Mouse (Mus musculus): Measurements from ENCODE around the gene Irf3. TPM values are rescaled to one million over a fixed set of nuclear protein-coding genes. Genes with fewer than 3 reads are reported as not detected.

Gene Irf3
- polyA plus RNA-seq, 1 experiment from 2014 or later, result 105 TPM

DNA sequence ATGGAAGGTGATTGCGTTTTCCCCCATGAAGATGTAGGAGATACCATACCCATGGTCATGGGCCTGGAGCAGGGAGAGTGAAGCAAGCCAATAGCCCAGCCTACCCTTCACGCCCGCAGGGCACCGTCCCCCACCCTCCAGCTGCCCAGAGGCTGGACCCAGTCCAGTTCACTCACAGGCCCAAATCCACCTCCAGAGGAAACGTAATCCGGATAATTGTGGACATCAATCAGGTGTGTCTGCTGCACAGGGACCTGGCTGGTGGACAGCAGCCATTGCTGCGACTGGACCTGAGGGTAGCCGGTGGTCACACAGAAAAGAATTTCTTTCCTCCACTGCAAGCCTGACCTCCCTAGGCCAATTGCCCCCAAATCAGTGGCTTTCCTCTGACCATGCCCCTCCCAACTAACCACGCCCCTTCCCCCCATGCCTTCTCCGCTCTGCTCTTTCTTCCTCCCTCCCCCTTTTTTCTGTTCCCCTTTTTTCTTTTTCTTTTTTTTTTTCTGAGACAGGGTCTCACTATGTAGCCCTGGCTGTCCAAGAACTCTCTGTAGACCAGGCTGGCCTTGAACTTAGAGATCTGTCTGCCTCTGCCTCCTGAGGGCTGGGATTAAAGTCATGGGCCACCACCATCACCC lies 37.5 kb upstream of the Irf3 start:
- 0 out of 2 replicates have a peak, but pooled peaks cover 3% of the 10 kb centered on the region for H3K4me1 ChIP-seq
- H3K27ac ChIP-seq, result no peak overlapping the region
- 83% methylated on average over 10 of the region's 10 CpGs for WGBS
- H3K9me3 ChIP-seq, result no peaks in the 10 kb centered on the region
- peaks cover 47% of the 10 kb centered on the region for H3K36me3 ChIP-seq
- no peak overlapping the region for H3K9ac ChIP-seq
- H3K27me3 ChIP-seq, result no peaks in the 10 kb centered on the region
- no peak overlapping the region for H3K4me2 ChIP-seq
- ATAC-seq (ENCODE audit: insufficient number of reproducible peaks, low FRiP score, low TSS enrichment, low read depth), result no peak
- H3K4me3 ChIP-seq, result no peak overlapping the region

DNA sequence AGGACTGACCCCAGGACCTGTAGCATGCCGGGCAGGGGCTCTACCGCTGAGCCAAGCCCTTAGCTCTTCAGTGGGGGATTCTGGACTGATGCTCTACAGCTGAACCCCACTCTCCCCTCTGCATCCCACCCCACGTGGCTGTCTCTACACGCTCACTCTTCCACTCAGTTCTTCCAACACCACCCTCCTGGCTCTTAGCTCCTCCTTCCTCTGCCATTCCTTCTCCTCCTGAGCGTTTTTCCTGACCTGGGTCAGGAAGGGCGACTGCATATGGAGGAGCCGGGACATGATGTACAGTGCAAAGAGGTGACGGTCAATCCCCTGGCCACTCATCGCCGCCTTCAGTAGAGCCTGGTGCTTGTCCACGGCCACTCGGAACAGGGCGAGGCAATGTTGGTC lies 36.9 kb upstream of the Irf3 start:
- no peaks in the 10 kb centered on the region for H3K27me3 ChIP-seq
- no peaks in the 10 kb centered on the region for H3K9me3 ChIP-seq
- no peak for ATAC-seq (ENCODE audit: insufficient number of reproducible peaks, low FRiP score, low TSS enrichment, low read depth)
- no peak overlapping the region for H3K4me3 ChIP-seq
- no peak overlapping the region for H3K9ac ChIP-seq
- H3K4me1 ChIP-seq, result 0 out of 2 replicates have a peak, but pooled peaks cover 3% of the 10 kb centered on the region
- H3K36me3 ChIP-seq, result peaks cover 53% of the 10 kb centered on the region
- no peak overlapping the region for H3K27ac ChIP-seq
- H3K4me2 ChIP-seq, result no peak overlapping the region
- 87% methylated on average over 13 of the region's 13 CpGs for WGBS

DNA sequence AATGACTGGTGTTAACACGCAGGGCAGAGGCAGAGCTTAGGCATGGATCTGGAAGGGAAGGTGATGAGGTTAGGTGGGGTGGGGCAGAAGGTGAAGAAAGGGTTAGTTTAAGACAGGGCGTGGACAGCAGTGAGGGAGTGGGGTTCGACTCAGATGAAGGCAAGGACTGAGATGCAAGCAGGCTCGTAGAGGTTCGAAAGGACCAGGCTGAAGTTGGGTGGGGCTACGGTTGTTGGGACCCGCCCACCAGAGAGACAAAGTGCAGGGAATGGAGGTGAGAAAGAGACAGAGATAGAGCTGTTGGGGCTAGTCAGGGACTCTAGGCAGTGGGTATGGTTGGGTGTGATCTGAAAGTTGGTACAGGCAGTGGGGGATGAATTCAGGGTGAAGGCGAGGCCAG lies 35.1 kb upstream of the Irf3 start:
- no peak for ATAC-seq (ENCODE audit: insufficient number of reproducible peaks, low FRiP score, low TSS enrichment, low read depth)
- 61% methylated on average over 8 of the region's 8 CpGs for WGBS
- H3K4me3 ChIP-seq, result no peak overlapping the region
- 0 out of 2 replicates have a peak, but pooled peaks cover 3% of the 10 kb centered on the region for H3K4me1 ChIP-seq
- peaks cover 67% of the 10 kb centered on the region for H3K36me3 ChIP-seq
- H3K27ac ChIP-seq, result no peak overlapping the region
- no peak overlapping the region for H3K9ac ChIP-seq
- H3K4me2 ChIP-seq, result no peak overlapping the region
- no peaks in the 10 kb centered on the region for H3K9me3 ChIP-seq
- H3K27me3 ChIP-seq, result no peaks in the 10 kb centered on the region

DNA sequence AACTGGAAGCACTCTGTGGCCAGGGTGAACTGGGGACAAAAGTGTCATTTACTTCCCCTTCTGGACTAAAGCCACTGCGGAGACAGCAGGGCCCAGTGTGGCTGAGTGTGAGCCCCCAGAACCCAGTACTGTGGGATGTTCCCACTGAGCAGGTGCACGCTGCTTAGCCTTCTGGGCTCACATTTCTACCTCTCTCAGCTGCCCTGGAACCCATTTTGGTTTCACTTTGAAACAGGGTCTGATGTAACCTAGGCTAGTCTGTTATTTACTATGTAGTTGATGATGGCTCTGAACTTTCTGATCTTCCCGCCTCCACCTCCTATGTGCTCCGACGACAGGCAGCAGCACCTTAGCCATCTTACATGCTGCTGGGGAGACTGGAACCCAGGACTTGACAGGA lies 34.6 kb upstream of the Irf3 start:
- 92% methylated on average over 5 of the region's 5 CpGs for WGBS
- no peak for ATAC-seq (ENCODE audit: insufficient number of reproducible peaks, low FRiP score, low TSS enrichment, low read depth)
- H3K27ac ChIP-seq, result no peak overlapping the region
- H3K4me1 ChIP-seq, result no peaks in the 10 kb centered on the region
- peaks cover 70% of the 10 kb centered on the region for H3K36me3 ChIP-seq
- H3K4me3 ChIP-seq, result no peak overlapping the region
- no peaks in the 10 kb centered on the region for H3K27me3 ChIP-seq
- H3K9me3 ChIP-seq, result no peaks in the 10 kb centered on the region
- no peak overlapping the region for H3K4me2 ChIP-seq
- no peak overlapping the region for H3K9ac ChIP-seq

DNA sequence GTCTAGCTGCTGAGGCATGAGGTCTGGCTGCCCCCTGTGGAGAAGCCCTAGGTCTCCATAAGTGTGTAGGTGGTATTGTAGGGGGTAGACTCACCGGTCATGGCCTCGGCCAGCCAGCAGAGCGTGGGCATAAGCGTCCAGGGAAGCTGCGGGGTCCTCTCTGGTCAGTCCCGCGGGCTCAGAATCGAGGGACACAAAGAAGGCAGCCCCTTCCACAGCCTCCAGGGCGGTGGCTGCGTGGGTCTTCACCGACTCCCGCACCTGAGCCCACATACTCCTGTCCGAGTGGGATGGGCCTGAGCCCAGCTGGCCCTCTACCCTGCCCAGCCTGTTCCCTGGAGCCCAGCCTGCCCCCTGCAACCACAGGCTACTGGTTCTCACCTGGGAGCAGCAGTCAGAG lies 32.5 kb upstream of the Irf3 start:
- Histone ChIP-seq H3K4me3 (no peak overlapping the region), H3K27ac (no peak overlapping the region), H3K9me3 (no peaks in the 10 kb centered on the region), H3K36me3 (peaks cover 62% of the 10 kb centered on the region), H3K4me2 (no peak overlapping the region), H3K4me1 (peaks cover 4% of the 10 kb centered on the region; the same call in 1 of the 2 replicates), H3K9ac (no peak overlapping the region), H3K27me3 (no peaks in the 10 kb centered on the region)
- no peak for ATAC-seq (ENCODE audit: insufficient number of reproducible peaks, low FRiP score, low TSS enrichment, low read depth)
- 91% methylated on average over 13 of the region's 13 CpGs for WGBS

DNA sequence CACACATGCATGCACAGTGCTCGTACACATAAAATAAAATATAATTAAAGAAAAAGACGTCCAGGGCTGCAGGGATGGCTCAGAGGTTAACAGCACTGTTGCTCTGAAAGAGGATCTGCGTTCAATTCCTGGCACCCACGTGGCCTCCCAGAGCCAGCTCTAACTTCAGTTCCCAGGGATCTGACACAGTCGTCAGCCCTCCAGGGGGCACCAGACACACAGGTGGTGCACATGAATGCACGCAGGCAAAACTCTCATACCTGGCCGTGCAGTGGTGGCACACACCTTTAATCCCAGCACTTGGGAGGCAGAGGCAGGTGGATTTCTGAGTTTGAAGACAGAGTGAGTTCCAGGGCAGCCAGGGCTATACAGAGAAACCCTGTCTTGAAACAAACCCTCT lies 31.5 kb upstream of the Irf3 start:
- Histone ChIP-seq H3K4me2 (no peak overlapping the region), H3K9ac (no peak overlapping the region), H3K27me3 (no peaks in the 10 kb centered on the region), H3K4me1 (peaks cover 11% of the 10 kb centered on the region), H3K27ac (no peak overlapping the region), H3K4me3 (no peak overlapping the region), H3K36me3 (peaks cover 55% of the 10 kb centered on the region), H3K9me3 (no peaks in the 10 kb centered on the region)
- WGBS, result 75% methylated on average over 7 of the region's 7 CpGs
- ATAC-seq (ENCODE audit: insufficient number of reproducible peaks, low FRiP score, low TSS enrichment, low read depth), result no peak

DNA sequence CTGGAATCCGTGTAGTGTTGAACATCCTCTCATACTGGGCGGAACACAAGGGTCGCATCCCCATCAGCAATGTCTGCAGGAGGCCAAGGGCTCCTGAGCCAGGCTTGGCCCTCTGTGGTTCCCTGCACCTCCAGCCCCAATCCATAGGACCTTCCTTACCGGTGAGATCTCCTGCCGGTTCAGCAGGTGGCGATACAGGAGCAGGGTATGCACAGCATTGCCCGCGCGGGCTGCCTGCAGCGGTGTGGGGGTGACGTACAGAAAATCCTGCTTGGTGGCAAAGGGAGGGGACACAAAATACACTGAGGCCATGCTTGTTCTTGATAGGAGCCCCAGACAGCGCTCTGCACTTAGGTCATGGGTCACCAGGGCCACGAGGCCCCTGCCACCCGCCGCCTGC lies 30.8 kb upstream of the Irf3 start:
- WGBS, result 74% methylated on average over 15 of the region's 15 CpGs
- H3K4me3 ChIP-seq, result no peak overlapping the region
- peaks cover 17% of the 10 kb centered on the region for H3K4me1 ChIP-seq
- no peak for ATAC-seq (ENCODE audit: insufficient number of reproducible peaks, low FRiP score, low TSS enrichment, low read depth)
- no peaks in the 10 kb centered on the region for H3K27me3 ChIP-seq
- peaks cover 48% of the 10 kb centered on the region for H3K36me3 ChIP-seq
- no peak overlapping the region for H3K9ac ChIP-seq
- H3K4me2 ChIP-seq, result no peak overlapping the region
- H3K27ac ChIP-seq, result no peak overlapping the region
- H3K9me3 ChIP-seq, result no peaks in the 10 kb centered on the region

DNA sequence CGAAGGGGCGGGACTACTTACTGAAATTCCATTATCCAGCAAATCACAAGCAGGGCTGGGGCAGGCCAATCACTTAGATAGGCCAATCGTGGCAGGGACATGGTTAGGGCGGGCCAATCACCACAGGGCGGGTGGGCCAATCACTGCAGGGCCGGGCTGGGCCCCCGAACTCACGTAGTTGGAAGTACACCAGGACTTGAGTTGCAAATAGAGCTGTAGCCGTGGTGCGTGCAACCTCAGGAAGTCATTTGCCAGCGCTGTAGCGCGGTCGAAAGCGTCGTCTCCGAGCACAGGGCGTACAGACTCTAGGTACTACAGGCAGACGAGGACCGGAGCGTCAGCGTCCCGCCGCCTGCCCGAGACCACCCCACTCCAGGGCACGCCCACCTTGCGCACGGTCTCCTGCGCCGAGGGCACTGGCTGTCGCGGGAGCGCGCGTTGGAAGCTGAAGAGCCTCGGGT lies 27.2 kb upstream of the Irf3 start:
- H3K4me2 ChIP-seq, result peak overlapping the region; percentile 79
- peak; percentile 96 for ATAC-seq (ENCODE audit: insufficient number of reproducible peaks, low FRiP score, low TSS enrichment, low read depth)
- peaks cover 22% of the 10 kb centered on the region for H3K36me3 ChIP-seq
- no peaks in the 10 kb centered on the region for H3K27me3 ChIP-seq
- H3K27ac ChIP-seq, result peak overlapping the region; percentile 93
- WGBS, result under 1% methylated on average over 36 of the region's 36 CpGs
- H3K4me1 ChIP-seq, result peaks cover 38% of the 10 kb centered on the region
- peak overlapping the region; percentile 61 for H3K4me3 ChIP-seq
- H3K9me3 ChIP-seq, result no peaks in the 10 kb centered on the region
- H3K9ac ChIP-seq, result peak overlapping the region; percentile 44

DNA sequence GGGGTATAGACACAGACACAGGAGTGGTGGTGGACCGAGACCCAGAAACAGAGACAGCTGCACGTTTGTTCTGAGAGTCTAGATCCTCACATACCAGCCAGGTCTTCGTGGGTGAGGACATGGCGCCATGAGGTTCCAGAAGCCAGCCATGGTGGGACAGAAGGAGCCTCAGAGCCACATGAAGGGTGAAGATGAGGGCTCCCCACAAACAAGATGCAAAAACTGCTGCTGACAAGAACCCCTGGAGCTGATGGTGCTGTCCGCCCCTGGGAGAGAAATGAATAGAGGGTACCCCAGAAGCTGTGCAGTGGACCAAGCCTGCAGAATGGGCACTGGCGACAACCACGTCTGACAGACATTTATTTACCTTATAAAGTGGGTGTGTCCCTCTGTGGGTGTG lies 26.3 kb upstream of the Irf3 start:
- Histone ChIP-seq H3K4me2 (peak overlapping the region; percentile 79), H3K9me3 (no peaks in the 10 kb centered on the region), H3K9ac (no peak overlapping the region), H3K27me3 (no peaks in the 10 kb centered on the region), H3K4me1 (peaks cover 38% of the 10 kb centered on the region), H3K36me3 (peaks cover 22% of the 10 kb centered on the region), H3K27ac (0 out of 2 replicates have a peak overlapping the region, but pooled peaks have one; percentile 27), H3K4me3 (peak overlapping the region; percentile 61)
- WGBS, result 64% methylated on average over 7 of the region's 7 CpGs
- ATAC-seq (ENCODE audit: insufficient number of reproducible peaks, low FRiP score, low TSS enrichment, low read depth), result no peak

DNA sequence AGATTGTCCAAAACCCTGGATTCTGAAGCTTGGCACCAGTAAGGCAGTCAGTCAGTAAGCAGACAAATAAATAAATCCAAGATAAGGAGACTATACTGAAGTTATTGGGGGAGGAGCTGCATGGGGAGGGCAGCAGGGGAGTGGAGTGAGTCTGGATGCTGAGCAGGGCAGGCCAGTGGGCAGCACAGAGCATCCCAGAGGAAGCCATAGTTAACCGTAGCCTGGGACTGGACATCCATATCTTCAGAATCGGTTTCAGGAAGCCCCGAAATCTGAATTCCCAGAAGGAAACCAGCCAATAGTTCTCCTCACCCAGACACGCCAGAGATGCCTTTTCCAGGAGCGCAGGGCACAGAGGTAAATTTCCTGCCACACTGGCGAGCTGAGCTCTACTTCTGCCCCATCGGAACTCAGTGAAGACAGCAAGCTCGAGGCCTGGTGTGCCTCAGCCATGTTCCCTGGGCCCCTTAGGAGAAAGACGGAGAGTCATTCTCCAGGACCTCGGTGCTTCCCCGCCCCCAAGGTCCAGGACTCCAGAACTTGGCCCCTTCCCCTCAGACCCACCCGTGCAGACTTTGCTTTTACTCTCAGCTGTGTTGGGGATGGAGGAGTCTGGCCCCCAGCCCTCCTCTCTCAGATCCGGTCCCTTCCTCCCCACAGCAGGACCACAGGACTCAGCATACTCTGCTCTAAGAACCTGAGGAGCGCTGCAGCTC lies 23.9 kb upstream of the Irf3 start:
- Histone ChIP-seq H3K4me2 (peak overlapping the region; percentile 78), H3K27ac (peak overlapping the region; percentile 90), H3K9me3 (no peaks in the 10 kb centered on the region), H3K27me3 (no peaks in the 10 kb centered on the region), H3K9ac (peak overlapping the region; percentile 35; the same call in 1 of the 2 replicates), H3K4me1 (peaks cover 38% of the 10 kb centered on the region), H3K36me3 (peaks cover 33% of the 10 kb centered on the region), H3K4me3 (peak overlapping the region; percentile 56)
- 36% methylated on average over 14 of the region's 14 CpGs for WGBS
- no peak for ATAC-seq (ENCODE audit: insufficient number of reproducible peaks, low FRiP score, low TSS enrichment, low read depth)

DNA sequence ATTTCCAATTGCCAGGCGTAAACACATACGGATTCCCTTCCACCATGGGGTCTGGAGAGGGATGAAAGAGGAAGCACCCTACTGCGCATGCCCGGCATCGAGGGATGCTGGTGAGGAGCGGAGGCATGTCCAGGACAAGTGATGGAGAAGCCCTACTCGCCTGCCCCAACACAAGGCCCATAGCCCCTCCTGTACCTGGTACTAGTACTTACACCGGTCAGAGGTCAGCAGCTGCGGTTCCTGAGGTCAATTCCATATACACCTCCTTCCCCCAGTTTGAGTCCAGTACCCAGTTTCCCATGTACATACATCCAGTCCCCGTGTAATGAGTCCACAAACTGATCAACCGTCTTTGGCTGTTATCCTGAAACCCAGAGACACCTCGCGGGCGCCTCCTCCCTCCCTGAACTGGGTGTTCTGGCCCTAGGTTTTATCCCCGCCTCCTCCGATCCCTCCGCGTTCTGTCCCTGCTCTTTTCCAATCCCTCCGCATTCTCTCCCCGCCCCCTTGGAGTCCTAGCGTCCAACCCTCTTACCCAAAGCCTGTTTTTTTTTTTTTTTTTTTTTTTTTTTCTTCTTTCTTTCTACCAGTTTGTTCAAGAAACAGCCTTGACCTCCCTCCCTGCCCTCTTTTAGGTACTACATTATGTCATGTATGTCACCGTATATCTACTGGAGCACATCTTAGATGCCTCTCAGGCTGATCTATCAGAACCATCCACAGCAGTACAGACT lies 22.9 kb upstream of the Irf3 start, which contains the start of gene Cpt1c:
Cpt1c (minus strand) TSS at position 469 of the 734 bp plus-strand sequence.
- H3K4me3 ChIP-seq, result peak within 1 kb of the TSS; percentile 56
- peak within 1 kb of the TSS; percentile 48 for H3K9ac ChIP-seq
- H3K4me1 ChIP-seq, result peaks cover 38% of the 10 kb centered on the region
- peaks cover 42% of the 10 kb centered on the region for H3K36me3 ChIP-seq
- peak within 1 kb of the TSS; percentile 78 for H3K4me2 ChIP-seq
- WGBS, result 2% methylated on average over 22 of the region's 22 CpGs
- no peaks in the 10 kb centered on the region for H3K27me3 ChIP-seq
- ATAC-seq (ENCODE audit: insufficient number of reproducible peaks, low FRiP score, low TSS enrichment, low read depth), result no peak
- H3K27ac ChIP-seq, result peak within 1 kb of the TSS; percentile 90
- no peaks in the 10 kb centered on the region for H3K9me3 ChIP-seq

DNA sequence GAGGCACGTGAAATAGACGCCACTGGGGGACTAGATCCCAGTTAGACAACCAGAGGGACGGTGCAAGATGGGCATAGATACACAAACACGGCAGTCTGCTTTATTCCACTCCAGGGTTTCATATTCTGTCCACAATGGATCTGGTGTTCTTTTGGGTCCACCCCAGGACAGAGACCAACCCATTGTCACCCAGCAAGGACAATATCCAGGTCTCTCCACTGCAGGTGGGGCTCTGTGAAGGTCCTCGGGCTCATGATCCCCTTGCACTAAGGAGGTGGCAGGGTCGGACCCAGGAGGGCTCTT lies 22.4 kb upstream of the Irf3 start:
- peak overlapping the region; percentile 78 for H3K4me2 ChIP-seq
- ATAC-seq (ENCODE audit: insufficient number of reproducible peaks, low FRiP score, low TSS enrichment, low read depth), result no peak
- no peaks in the 10 kb centered on the region for H3K27me3 ChIP-seq
- peak overlapping the region; percentile 90 for H3K27ac ChIP-seq
- no peaks in the 10 kb centered on the region for H3K9me3 ChIP-seq
- WGBS, result 22% methylated on average over 6 of the region's 6 CpGs
- H3K4me3 ChIP-seq, result peak overlapping the region; percentile 56; the same call in 1 of the 2 replicates
- peaks cover 34% of the 10 kb centered on the region for H3K4me1 ChIP-seq
- H3K9ac ChIP-seq, result no peak overlapping the region
- H3K36me3 ChIP-seq, result peaks cover 48% of the 10 kb centered on the region
